Mouse (Mus musculus): Measurements from ENCODE around the gene Vmn1r188. TPM values are rescaled to one million over a fixed set of nuclear protein-coding genes. Genes with fewer than 3 reads are reported as not detected.
"Not testable (repeated sequence)": the region's sequence is repeated elsewhere in the genome, so short reads cannot be mapped to it uniquely, and the experiment has no call there.

Vmn1r188 gene
- total RNA-seq (2012; rRNA removed): not detected in 2 replicates

DNA sequence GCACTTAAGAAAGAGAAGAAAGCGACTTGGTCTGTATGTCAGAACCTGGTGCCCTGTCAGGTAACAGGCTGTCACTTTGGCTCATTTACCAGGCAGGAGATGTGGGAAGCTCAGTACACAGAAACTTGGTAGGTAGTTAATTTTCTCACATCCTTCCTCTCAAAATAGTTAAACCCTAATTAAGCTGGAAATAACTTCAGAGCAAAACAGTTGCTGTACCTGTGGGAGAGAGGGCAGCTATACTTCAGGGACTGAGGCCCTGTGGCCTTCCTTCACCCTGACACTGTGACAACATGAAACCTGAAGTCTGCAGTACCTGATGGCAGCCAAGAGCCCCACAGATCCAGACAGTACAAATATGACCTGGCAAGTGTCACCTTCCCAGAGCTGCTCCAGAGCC lies at the start of gene Vmn1r188:
Gene Vmn1r188, plus strand, starts transcription at position 301 of the 400 bp plus-strand sequence.
- not testable (repeated sequence) for H3K36me3 ChIP-seq (ENCODE audit: control insufficient read depth, insufficient read depth, low read length, poor library complexity, severe bottlenecking); H3K27ac ChIP-seq (ENCODE audit: insufficient read depth, low read depth, low read length, poor library complexity, severe bottlenecking); H3K4me3 ChIP-seq (ENCODE audit: insufficient read depth in 1 of 2, low read depth in 1 of 2, low read length in 2 of 2, poor library complexity in 1 of 2, severe bottlenecking in 1 of 2); H3K4me1 ChIP-seq (ENCODE audit: control insufficient read depth in 2 of 2, insufficient read depth in 2 of 2, low read length in 2 of 2, poor library complexity in 1 of 2); DNase-seq (ENCODE audit: low read depth, low spot score); H3K9ac ChIP-seq (ENCODE audit: insufficient read depth, low read depth, low read length, poor library complexity, severe bottlenecking); H3K9me3 ChIP-seq (ENCODE audit: control insufficient read depth, insufficient read depth, low read depth, low read length)
- in situ Hi-C loops (cut with MboI; ENCODE audit: low sequenced_read_pairs in 2 of 2, unreplicated experiment in 2 of 2): loop anchor here (25.0 kb wide), 1 partner anchor 1153 kb away; the partner anchor contains the start of genes Vmn1r222 (in 2 of the 2) and Vmn1r223 (in 2 of the 2)

DNA sequence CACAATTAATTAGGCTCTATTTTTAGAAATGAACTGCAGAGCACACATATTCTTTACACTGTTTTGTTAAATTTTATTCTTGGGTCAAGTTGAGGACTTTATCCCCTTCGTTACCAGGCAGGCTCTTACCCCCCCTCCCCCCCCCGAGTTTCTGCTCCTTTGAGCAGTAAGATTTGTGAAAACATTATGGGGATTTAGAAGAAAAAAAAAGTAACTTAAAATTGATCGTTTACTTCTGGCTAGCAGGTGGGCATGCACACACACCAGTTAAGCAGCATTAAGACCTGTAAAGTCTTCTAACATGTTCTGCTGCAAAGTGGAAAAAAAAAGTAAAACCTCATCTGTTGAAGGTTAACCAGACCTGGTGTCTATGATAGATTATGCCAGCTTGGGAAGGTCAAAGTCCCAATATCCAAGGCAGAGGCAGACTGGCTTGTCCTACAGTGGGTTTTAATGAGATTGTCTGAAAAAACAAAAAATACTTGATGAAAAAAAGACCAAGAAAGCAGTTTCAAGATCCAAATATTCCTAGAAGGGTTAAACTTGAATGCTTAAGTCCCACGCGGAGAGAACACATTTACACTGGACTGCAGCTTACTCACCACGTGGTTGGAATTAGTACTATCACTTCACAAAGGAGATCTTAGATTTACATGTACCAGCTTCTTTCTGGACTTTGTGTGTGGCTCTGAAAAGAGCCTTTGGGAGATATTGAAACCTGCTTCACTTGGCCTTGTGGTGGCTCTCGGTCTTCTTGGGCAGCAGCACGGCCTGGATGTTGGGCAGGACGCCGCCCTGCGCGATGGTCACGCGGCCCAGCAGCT lies 49.6 kb upstream of the Vmn1r188 start:
- no peaks in the 10 kb centered on the region for H3K36me3 ChIP-seq (ENCODE audit: control insufficient read depth, insufficient read depth, low read length, poor library complexity, severe bottlenecking)
- H3K27ac ChIP-seq (ENCODE audit: insufficient read depth, low read depth, low read length, poor library complexity, severe bottlenecking): peak overlapping the region; percentile 89
- H3K4me1 ChIP-seq (ENCODE audit: control insufficient read depth in 2 of 2, insufficient read depth in 2 of 2, low read length in 2 of 2, poor library complexity in 1 of 2): peaks cover 0 to 10% of the 10 kb centered on the region in 2 experiments; a peak in 1 of 4 replicates
- in situ Hi-C loops (cut with MboI; ENCODE audit: low sequenced_read_pairs in 2 of 2, unreplicated experiment in 2 of 2): loop anchor here (10.0 to 25.0 kb wide), 8 partner anchors 297 to 1728 kb away; partner anchors contain the start of genes Hist1h4j (in 2 of the 2), Abt1 (in 1 of the 2), Hist1h1a (in 1 of the 2) and Hist1h1d (in 1 of the 2)
- TF ChIP-seq CHD2 (IDR thresholded peaks at IDR 0.05; ENCODE audit: low read depth, low read length) (no peak), ZC3H11A (IDR thresholded peaks at IDR 0.05; ENCODE audit: borderline replicate concordance, low read depth, low read length) (no peak), MAFK (IDR thresholded peaks at IDR 0.05; ENCODE audit: insufficient read depth, low read depth, low read length) (no peak), HCFC1 (IDR thresholded peaks at IDR 0.05; ENCODE audit: borderline replicate concordance, insufficient read depth, low read length) (no peak), ZNF384 (IDR thresholded peaks at IDR 0.05; ENCODE audit: low read depth, low read length) (no peak)
- no peaks in the 10 kb centered on the region for H3K9me3 ChIP-seq (ENCODE audit: control insufficient read depth, insufficient read depth, low read depth, low read length)
- H3K4me3 ChIP-seq (ENCODE audit: insufficient read depth in 1 of 2, low read depth in 1 of 2, low read length in 2 of 2, poor library complexity in 1 of 2, severe bottlenecking in 1 of 2): peak overlapping the region; percentile 67 to 74
- H3K9ac ChIP-seq (ENCODE audit: insufficient read depth, low read depth, low read length, poor library complexity, severe bottlenecking): peak overlapping the region; percentile 90
- no peak for DNase-seq (ENCODE audit: low read depth, low spot score)

- Histone ChIP-seq H3K27ac (ENCODE audit: insufficient read depth, low read depth, low read length, poor library complexity, severe bottlenecking) (peak within 1 kb of the TSS; percentile 89), H3K4me3 (ENCODE audit: insufficient read depth in 1 of 2, low read depth in 1 of 2, low read length in 2 of 2, poor library complexity in 1 of 2, severe bottlenecking in 1 of 2) (peak within 1 kb of the TSS; percentile 67 to 74), H3K9ac (ENCODE audit: insufficient read depth, low read depth, low read length, poor library complexity, severe bottlenecking) (peak within 1 kb of the TSS; percentile 90), H3K4me1 (ENCODE audit: control insufficient read depth in 2 of 2, insufficient read depth in 2 of 2, low read length in 2 of 2, poor library complexity in 1 of 2) (peaks cover 0 to 10% of the 10 kb centered on the region in 2 experiments; a peak in 1 of 4 replicates)
- in situ Hi-C loops (cut with MboI; ENCODE audit: low sequenced_read_pairs in 2 of 2, unreplicated experiment in 2 of 2): loop anchor here (10.0 to 25.0 kb wide), 8 partner anchors 298 to 1727 kb away; partner anchors contain the start of genes Hist1h4j (in 2 of the 2), Abt1 (in 1 of the 2), Hist1h1a (in 1 of the 2) and Hist1h1d (in 1 of the 2)
- H3K9me3 ChIP-seq (ENCODE audit: control insufficient read depth, insufficient read depth, low read depth, low read length); H3K36me3 ChIP-seq (ENCODE audit: control insufficient read depth, insufficient read depth, low read length, poor library complexity, severe bottlenecking): not testable (repeated sequence)
- peak; percentile 95 for DNase-seq (ENCODE audit: low read depth, low spot score)
Observed at GRCm38 (mm10) chr13:22035267-22036148, 48.7 kb upstream of the Vmn1r188 start, which contains the start of the genes Hist1h2ah and Hist1h2bk. Gene Hist1h2ah, minus strand, starts transcription at chr13:22035568. Gene Hist1h2bk, plus strand, starts transcription at chr13:22035870.

GRCm38 (mm10) chr13:22036149-22036956 lies 47.9 kb upstream of the Vmn1r188 start:
- peak overlapping the region; percentile 66 for H3K9ac ChIP-seq (ENCODE audit: insufficient read depth, low read depth, low read length, poor library complexity, severe bottlenecking)
- no peaks in the 10 kb centered on the region for H3K9me3 ChIP-seq (ENCODE audit: control insufficient read depth, insufficient read depth, low read depth, low read length)
- H3K36me3 ChIP-seq (ENCODE audit: control insufficient read depth, insufficient read depth, low read length, poor library complexity, severe bottlenecking): no peaks in the 10 kb centered on the region
- no peak for DNase-seq (ENCODE audit: low read depth, low spot score)
- in situ Hi-C loops (cut with MboI; ENCODE audit: low sequenced_read_pairs in 2 of 2, unreplicated experiment in 2 of 2): loop anchor here (10.0 to 25.0 kb wide), 8 partner anchors 299 to 1726 kb away; partner anchors contain the start of genes Hist1h4j (in 2 of the 2), Abt1 (in 1 of the 2), Hist1h1a (in 1 of the 2) and Hist1h1d (in 1 of the 2)
- peak overlapping the region; percentile 47 for H3K27ac ChIP-seq (ENCODE audit: insufficient read depth, low read depth, low read length, poor library complexity, severe bottlenecking)
- TF ChIP-seq ZC3H11A (IDR thresholded peaks at IDR 0.05; ENCODE audit: borderline replicate concordance, low read depth, low read length) (no peak), HCFC1 (IDR thresholded peaks at IDR 0.05; ENCODE audit: borderline replicate concordance, insufficient read depth, low read length) (no peak), MAFK (IDR thresholded peaks at IDR 0.05; ENCODE audit: insufficient read depth, low read depth, low read length) (no peak), CHD2 (IDR thresholded peaks at IDR 0.05; ENCODE audit: low read depth, low read length) (no peak), ZNF384 (IDR thresholded peaks at IDR 0.05; ENCODE audit: low read depth, low read length) (no peak)
- H3K4me3 ChIP-seq (ENCODE audit: insufficient read depth in 1 of 2, low read depth in 1 of 2, low read length in 2 of 2, poor library complexity in 1 of 2, severe bottlenecking in 1 of 2): peak overlapping the region; percentile 4 to 58
- peaks cover 0 to 8% of the 10 kb centered on the region in 2 experiments; a peak in 1 of 4 replicates for H3K4me1 ChIP-seq (ENCODE audit: control insufficient read depth in 2 of 2, insufficient read depth in 2 of 2, low read length in 2 of 2, poor library complexity in 1 of 2)

All from ES-E14 (cell line).